Mouse (Mus musculus): ENCODE data around the gene Cfap221. TPM values are rescaled to one million over a fixed set of nuclear protein-coding genes. Genes with fewer than 3 reads are reported as not detected.

Gene Cfap221
- total and polyA plus RNA-seq, 3 experiments, result not detected

DNA sequence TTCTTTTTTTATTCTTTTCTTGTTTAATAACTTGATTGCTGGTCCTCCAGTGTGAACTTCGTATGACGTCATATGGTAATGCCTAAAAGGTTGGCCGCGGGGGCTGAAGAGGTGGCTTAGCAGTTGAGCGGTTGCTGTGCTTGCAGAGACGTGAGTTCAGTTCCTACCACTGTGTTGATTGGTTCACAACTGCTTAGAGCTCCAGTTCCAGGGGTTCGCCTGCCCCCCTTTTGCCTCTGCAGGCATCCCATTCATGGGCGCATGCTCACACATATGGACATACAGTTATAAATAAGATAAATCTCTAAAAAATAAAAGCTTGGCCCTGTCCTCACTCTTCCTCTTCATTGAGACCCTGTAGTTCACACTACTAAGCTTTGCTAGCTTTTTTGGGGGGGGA, 46.9 kb downstream of the Cfap221 start:
- Histone ChIP-seq H3K4me3 (ENCODE audit: control insufficient read depth in 1 of 2, insufficient read depth in 1 of 2, low read depth in 2 of 2, low read length in 2 of 2) (no peak overlapping the region), H3K9ac (ENCODE audit: control insufficient read depth, low read depth, low read length, poor library complexity, severe bottlenecking) (no peak overlapping the region), H3K27me3 (ENCODE audit: control insufficient read depth in 1 of 2, insufficient read depth in 2 of 2, low read length in 2 of 2) (no peaks in the 10 kb centered on the region), H3K27ac (ENCODE audit: control insufficient read depth, low read depth, low read length) (no peak overlapping the region), H3K79me2 (ENCODE audit: control insufficient read depth, insufficient read depth, low read length, poor library complexity) (no peaks in the 10 kb centered on the region), H3K4me1 (ENCODE audit: control insufficient read depth in 1 of 2, insufficient read depth in 2 of 2, low read length in 2 of 2) (no peaks in the 10 kb centered on the region), H3K9me3 (replicated peaks; ENCODE audit: insufficient read depth, low read length) (no peaks in the 10 kb centered on the region), H3K36me3 (ENCODE audit: control insufficient read depth in 1 of 2, insufficient read depth in 2 of 2, low read length in 2 of 2) (no peaks in the 10 kb centered on the region)
- DNase-seq (ENCODE audit: low read depth, low spot score), result no peak
- TF ChIP-seq CTCF (IDR thresholded peaks at IDR 0.05 in 2 of 3, conservative IDR thresholded peaks at IDR 0.05 in 1 of 3; ENCODE audit: control insufficient read depth in 1 of 3, insufficient read depth in 1 of 3, low read depth in 2 of 3, low read length in 3 of 3, poor library complexity in 1 of 3, severe bottlenecking in 1 of 3) (no peak), MXI1 (IDR thresholded peaks at IDR 0.05; ENCODE audit: low read depth, low read length) (no peak), MYB (IDR thresholded peaks at IDR 0.05; ENCODE audit: low read depth, low read length) (no peak), MYC (IDR thresholded peaks at IDR 0.05; ENCODE audit: low read depth, low read length) (no peak), BHLHE40 (IDR thresholded peaks at IDR 0.05; ENCODE audit: borderline replicate concordance, low read depth, low read length) (no peak), UBTF (IDR thresholded peaks at IDR 0.05; ENCODE audit: borderline replicate concordance, insufficient read depth, low read depth, low read length) (no peak), TBP (IDR thresholded peaks at IDR 0.05; ENCODE audit: low read depth, low read length) (no peak), ZC3H11A (IDR thresholded peaks at IDR 0.05; ENCODE audit: low read depth, low read length) (no peak), E2F4 (IDR thresholded peaks at IDR 0.05; ENCODE audit: borderline replicate concordance, low read depth, low read length) (no peak), USF1 (IDR thresholded peaks at IDR 0.05; ENCODE audit: low read depth, low read length) (no peak), MEF2A (IDR thresholded peaks at IDR 0.05; ENCODE audit: extremely low read depth, insufficient replicate concordance, low read depth, low read length, poor library complexity, severe bottlenecking) (no peak), NRF1 (IDR thresholded peaks at IDR 0.05; ENCODE audit: insufficient read depth, low read depth, low read length, poor library complexity, severe bottlenecking) (no peak), SMC3 (IDR thresholded peaks at IDR 0.05; ENCODE audit: low read depth, low read length) (no peak)

DNA sequence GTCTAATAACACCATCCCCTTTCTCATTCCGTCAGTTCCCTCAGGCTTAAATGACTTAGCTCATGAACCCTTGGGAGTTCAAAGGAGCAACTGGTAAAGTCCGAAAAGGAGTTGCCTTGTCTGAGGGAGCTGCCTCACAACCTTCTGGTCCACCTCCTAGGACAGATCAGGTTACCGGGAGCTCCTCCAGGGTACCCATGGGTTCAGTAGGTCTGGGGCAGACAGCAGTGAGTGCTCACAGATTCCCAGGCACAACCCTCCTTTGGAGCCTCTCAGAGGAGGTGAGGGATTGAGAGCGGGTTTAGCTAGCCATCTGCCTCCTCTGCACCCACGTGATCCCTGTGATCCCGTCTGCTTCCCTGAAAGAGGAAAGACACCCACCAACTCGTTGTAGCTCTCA, 60.2 kb downstream of the Cfap221 start:
- H3K4me1 ChIP-seq (ENCODE audit: control insufficient read depth in 1 of 2, insufficient read depth in 2 of 2, low read length in 2 of 2), result no peaks in the 10 kb centered on the region
- no peak overlapping the region for H3K9ac ChIP-seq (ENCODE audit: control insufficient read depth, low read depth, low read length, poor library complexity, severe bottlenecking)
- TF ChIP-seq MEF2A (IDR thresholded peaks at IDR 0.05; ENCODE audit: extremely low read depth, insufficient replicate concordance, low read depth, low read length, poor library complexity, severe bottlenecking) (no peak), GABPA (IDR thresholded peaks at IDR 0.05; ENCODE audit: low read depth, low read length) (no peak), USF1 (IDR thresholded peaks at IDR 0.05; ENCODE audit: low read depth, low read length) (no peak), TAL1 (IDR thresholded peaks at IDR 0.05; ENCODE audit: low read length) (no peak), USF2 (IDR thresholded peaks at IDR 0.05; ENCODE audit: borderline replicate concordance in 1 of 2, insufficient read depth in 1 of 2, low read depth in 1 of 2, low read length in 2 of 2) (no peak), UBTF (IDR thresholded peaks at IDR 0.05; ENCODE audit: borderline replicate concordance, insufficient read depth, low read depth, low read length) (no peak), TCF12 (IDR thresholded peaks at IDR 0.05; ENCODE audit: low read depth, low read length) (no peak), POLR2A (IDR thresholded peaks at IDR 0.05; ENCODE audit: control insufficient read depth in 1 of 2, insufficient read depth in 1 of 2, low read depth in 1 of 2, low read length in 2 of 2, poor library complexity in 1 of 2) (no peak), RAD21 (IDR thresholded peaks at IDR 0.05; ENCODE audit: low read depth, low read length) (no peak)
- H3K27me3 ChIP-seq (ENCODE audit: control insufficient read depth in 1 of 2, insufficient read depth in 2 of 2, low read length in 2 of 2), result peaks cover 0 to 4% of the 10 kb centered on the region in 2 experiments; a peak in 1 of 4 replicates
- H3K4me3 ChIP-seq (ENCODE audit: control insufficient read depth in 1 of 2, insufficient read depth in 1 of 2, low read depth in 2 of 2, low read length in 2 of 2), result no peak overlapping the region
- no peak for DNase-seq (ENCODE audit: low read depth, low spot score)
- H3K9me3 ChIP-seq (replicated peaks; ENCODE audit: insufficient read depth, low read length), result no peaks in the 10 kb centered on the region
- no peak overlapping the region for H3K27ac ChIP-seq (ENCODE audit: control insufficient read depth, low read depth, low read length)
- no peaks in the 10 kb centered on the region for H3K79me2 ChIP-seq (ENCODE audit: control insufficient read depth, insufficient read depth, low read length, poor library complexity)
- H3K36me3 ChIP-seq (ENCODE audit: control insufficient read depth in 1 of 2, insufficient read depth in 2 of 2, low read length in 2 of 2), result no peaks in the 10 kb centered on the region

All from MEL (cell line).